Mouse (Mus musculus): ENCODE data around the gene Mboat1. TPM values are rescaled to one million over a fixed set of nuclear protein-coding genes. Genes with fewer than 3 reads are reported as not detected.

The Mboat1 gene
- 2.7 and 3.3 TPM in 2 replicates for polyA plus RNA-seq (2015; fragmentation: Nextera tagmentation; extraction: Ambion mirVana)

DNA sequence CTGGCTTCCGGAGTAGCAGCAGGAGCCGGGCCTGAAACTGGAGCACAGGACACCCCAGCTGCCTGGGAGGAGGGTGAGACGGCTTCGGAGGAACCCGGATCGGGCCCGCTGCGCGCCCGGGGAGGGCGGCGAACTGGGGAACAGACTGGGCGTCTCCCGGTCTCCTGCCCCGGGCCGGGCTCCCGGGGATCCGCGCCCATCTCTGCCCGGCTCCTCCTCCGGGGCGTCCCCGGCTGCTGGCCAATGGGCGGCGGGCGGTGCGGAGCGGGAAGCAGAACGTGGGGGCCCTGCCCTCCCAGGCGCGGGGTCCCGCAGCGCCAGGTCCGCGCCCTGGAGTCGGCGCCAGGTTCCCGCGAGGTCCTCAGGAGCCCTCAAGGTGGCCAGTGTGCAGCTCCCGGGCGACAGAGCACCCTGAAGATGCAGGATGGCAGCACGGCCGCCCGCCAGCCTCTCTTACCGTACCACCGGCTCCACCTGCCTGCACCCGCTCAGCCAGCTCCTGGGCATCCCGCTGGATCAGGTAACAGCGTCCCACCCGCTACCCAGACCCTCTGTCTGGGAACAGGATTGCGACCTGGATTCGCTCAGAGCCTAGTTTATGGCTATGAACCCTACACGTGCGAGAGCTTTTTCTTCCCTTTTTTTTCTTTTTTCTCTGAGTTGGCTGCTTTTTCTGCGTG, at the start of gene Mboat1:
Gene Mboat1, plus strand, starts transcription at position 247 of the 680 bp plus-strand sequence.
- under 1% methylated on average over 55 of the region's 55 CpGs for WGBS
- peak; percentile 66; the same call in 1 of the 2 replicates for ATAC-seq (ENCODE audit: extremely low read depth, insufficient number of reproducible peaks, low FRiP score, low TSS enrichment)
- Histone ChIP-seq H3K4me3 (peak within 1 kb of the TSS; percentile 72), H3K4me2 (peak within 1 kb of the TSS; percentile 97), H3K9me3 (no peaks in the 10 kb centered on the region), H3K9ac (peak within 1 kb of the TSS; percentile 87), H3K36me3 (no peaks in the 10 kb centered on the region), H3K27me3 (replicated peaks) (peaks cover 27% of the 10 kb centered on the region), H3K27ac (replicated peaks) (no peak within 1 kb of the TSS), H3K4me1 (peaks cover 9% of the 10 kb centered on the region)

- Histone ChIP-seq H3K9ac (no peak overlapping the region), H3K36me3 (no peaks in the 10 kb centered on the region), H3K4me1 (peaks cover 6% of the 10 kb centered on the region; the same call in 1 of the 2 replicates), H3K27ac (replicated peaks) (no peak overlapping the region), H3K9me3 (no peaks in the 10 kb centered on the region), H3K27me3 (replicated peaks) (no peaks in the 10 kb centered on the region), H3K4me3 (no peak overlapping the region), H3K4me2 (no peak overlapping the region)
- WGBS = 41% methylated on average over 2 of the region's 2 CpGs
- ATAC-seq (ENCODE audit: extremely low read depth, insufficient number of reproducible peaks, low FRiP score, low TSS enrichment) = no peak
Measured at GRCm38 (mm10) chr13:30093086-30093485, 43.2 kb upstream of the Mboat1 start.

- Histone ChIP-seq H3K4me1 (peaks cover 6% of the 10 kb centered on the region; the same call in 1 of the 2 replicates), H3K4me3 (no peak overlapping the region), H3K9ac (no peak overlapping the region), H3K27me3 (replicated peaks) (no peaks in the 10 kb centered on the region), H3K4me2 (no peak overlapping the region), H3K9me3 (no peaks in the 10 kb centered on the region), H3K36me3 (no peaks in the 10 kb centered on the region), H3K27ac (replicated peaks) (no peak overlapping the region)
- no peak for ATAC-seq (ENCODE audit: extremely low read depth, insufficient number of reproducible peaks, low FRiP score, low TSS enrichment)
- WGBS = 51% methylated on average over 4 of the region's 4 CpGs
Measured at GRCm38 (mm10) chr13:30095851-30096250, 40.4 kb upstream of the Mboat1 start.

DNA sequence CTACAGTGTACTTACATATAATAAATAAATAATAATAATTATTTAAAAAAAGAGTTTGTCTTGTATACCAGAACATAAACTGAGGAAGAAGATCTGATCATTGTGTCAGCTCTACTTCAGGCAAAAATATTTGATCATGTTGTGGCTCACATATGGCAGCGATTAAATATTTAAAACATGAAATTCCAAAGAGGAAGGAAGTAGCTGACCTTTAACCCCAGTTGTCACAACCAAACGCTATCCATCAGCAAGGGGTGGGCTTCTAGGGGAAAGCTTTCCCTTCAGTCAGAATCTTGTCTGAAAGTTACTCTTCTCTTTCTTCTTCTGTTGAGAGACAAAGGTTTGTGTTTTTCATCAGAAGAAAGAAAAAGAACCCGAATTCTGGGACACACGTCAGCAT, 39.8 kb upstream of the Mboat1 start:
- 43% methylated on average over 4 of the region's 4 CpGs for WGBS
- ATAC-seq (ENCODE audit: extremely low read depth, insufficient number of reproducible peaks, low FRiP score, low TSS enrichment) = no peak
- peaks cover 6% of the 10 kb centered on the region; the same call in 1 of the 2 replicates for H3K4me1 ChIP-seq

DNA sequence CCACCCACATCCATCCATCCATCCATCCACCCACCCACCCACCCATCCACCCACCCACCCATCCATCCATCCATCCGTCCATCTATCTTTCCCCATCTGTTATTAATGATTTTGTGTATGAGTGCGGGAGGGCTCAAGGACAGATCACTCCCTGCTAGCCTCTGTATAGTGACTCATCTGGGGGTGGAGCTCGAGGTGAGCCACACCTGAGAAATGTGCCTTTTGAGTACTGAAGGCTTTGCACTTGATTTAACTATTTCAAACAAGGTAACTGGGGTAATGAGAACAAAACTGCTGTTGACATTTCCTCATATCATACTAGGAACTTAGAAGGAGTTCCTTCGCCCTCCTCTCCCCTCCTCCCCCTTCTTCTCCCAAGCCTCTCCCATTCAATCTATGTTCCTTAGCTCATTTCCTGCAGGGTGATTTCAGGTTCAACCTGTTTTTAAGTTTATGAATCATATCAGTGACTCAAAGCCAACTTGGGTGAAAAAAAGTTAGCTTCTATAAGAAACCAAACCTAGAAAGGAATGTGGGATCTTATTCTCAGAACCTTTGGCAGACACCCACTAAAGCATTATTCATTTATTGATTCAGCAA, 27.2 kb upstream of the Mboat1 start:
- Histone ChIP-seq H3K27ac (replicated peaks) (no peak overlapping the region), H3K36me3 (no peaks in the 10 kb centered on the region), H3K4me3 (no peak overlapping the region), H3K9me3 (no peaks in the 10 kb centered on the region), H3K4me1 (no peaks in the 10 kb centered on the region), H3K9ac (no peak overlapping the region), H3K4me2 (no peak overlapping the region), H3K27me3 (replicated peaks) (no peaks in the 10 kb centered on the region)
- WGBS = 75% methylated on average over 4 of the region's 4 CpGs
- ATAC-seq (ENCODE audit: extremely low read depth, insufficient number of reproducible peaks, low FRiP score, low TSS enrichment) = no peak

More for the DNA sequence above, 39.8 kb upstream of the Mboat1 start:
- Histone ChIP-seq H3K27ac (replicated peaks) (no peak overlapping the region), H3K36me3 (no peaks in the 10 kb centered on the region), H3K9me3 (no peaks in the 10 kb centered on the region), H3K4me3 (no peak overlapping the region), H3K9ac (no peak overlapping the region), H3K27me3 (replicated peaks) (no peaks in the 10 kb centered on the region), H3K4me2 (no peak overlapping the region)

DNA sequence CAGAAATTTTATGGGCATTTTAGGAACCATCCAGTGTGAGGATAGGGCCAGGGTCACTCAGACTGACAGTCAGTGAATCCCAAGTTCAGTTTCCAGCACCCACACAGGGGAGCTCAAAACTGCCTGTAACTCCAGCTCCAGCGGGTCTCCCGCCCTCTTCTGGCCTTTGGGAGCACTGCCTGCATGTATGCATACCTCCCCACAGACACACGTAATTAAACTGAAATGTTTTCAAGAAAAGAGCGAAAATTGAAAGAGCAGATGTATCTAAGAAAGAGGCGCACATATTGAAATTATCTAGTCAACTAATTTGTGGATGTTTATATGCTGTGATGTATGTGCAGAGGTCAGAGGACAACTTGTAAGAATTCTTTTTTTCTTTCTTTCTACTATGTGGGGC, 20.5 kb upstream of the Mboat1 start:
- Histone ChIP-seq H3K9me3 (peaks cover 3% of the 10 kb centered on the region; the same call in 1 of the 2 replicates), H3K4me2 (no peak overlapping the region), H3K4me1 (no peaks in the 10 kb centered on the region), H3K4me3 (no peak overlapping the region), H3K9ac (no peak overlapping the region), H3K27me3 (replicated peaks) (no peaks in the 10 kb centered on the region), H3K27ac (replicated peaks) (no peak overlapping the region), H3K36me3 (no peaks in the 10 kb centered on the region)
- no peak for ATAC-seq (ENCODE audit: extremely low read depth, insufficient number of reproducible peaks, low FRiP score, low TSS enrichment)
- WGBS = 76% methylated on average over 5 of the region's 5 CpGs

- Histone ChIP-seq H3K9me3 (no peaks in the 10 kb centered on the region), H3K9ac (peak overlapping the region; percentile 87), H3K4me3 (peak overlapping the region; percentile 72), H3K27me3 (replicated peaks) (peaks cover 27% of the 10 kb centered on the region), H3K27ac (replicated peaks) (no peak overlapping the region), H3K4me1 (peaks cover 9% of the 10 kb centered on the region), H3K4me2 (peak overlapping the region; percentile 97), H3K36me3 (no peaks in the 10 kb centered on the region)
- 35% methylated on average over 13 of the region's 13 CpGs for WGBS
- no peak for ATAC-seq (ENCODE audit: extremely low read depth, insufficient number of reproducible peaks, low FRiP score, low TSS enrichment)
Measured at GRCm38 (mm10) chr13:30136923-30137629, 787 bp downstream of the Mboat1 start.

GRCm38 (mm10) chr13:30137951-30138350, 1.7 kb downstream of the Mboat1 start:
- Histone ChIP-seq H3K36me3 (no peaks in the 10 kb centered on the region), H3K4me2 (0 out of 2 replicates have a peak overlapping the region, but pooled peaks have one; percentile 97), H3K27ac (replicated peaks) (no peak overlapping the region), H3K9me3 (no peaks in the 10 kb centered on the region), H3K4me1 (peaks cover 9% of the 10 kb centered on the region), H3K27me3 (replicated peaks) (peaks cover 27% of the 10 kb centered on the region), H3K9ac (no peak overlapping the region), H3K4me3 (no peak overlapping the region)
- ATAC-seq (ENCODE audit: extremely low read depth, insufficient number of reproducible peaks, low FRiP score, low TSS enrichment) = no peak
- 78% methylated on average over 6 of the region's 6 CpGs for WGBS

DNA sequence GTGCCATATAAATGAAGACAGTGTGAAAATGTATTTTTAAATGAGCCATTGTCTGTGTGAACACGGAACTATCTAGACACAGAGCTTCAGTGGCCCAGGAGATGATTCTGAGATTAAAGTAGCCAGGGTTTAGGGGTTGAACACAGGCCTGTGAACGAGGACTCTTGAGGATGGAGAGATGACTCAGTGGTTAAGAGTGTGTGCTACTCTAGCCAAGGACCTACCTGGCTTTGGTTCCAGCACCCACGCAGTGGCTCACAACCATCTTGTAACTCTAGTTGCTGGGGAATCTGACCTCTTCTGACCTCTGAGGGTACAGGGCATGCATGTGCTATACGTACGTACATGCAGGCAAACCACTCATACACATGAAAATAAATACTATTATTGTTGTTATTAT, 3.9 kb downstream of the Mboat1 start:
- no peak overlapping the region for H3K4me2 ChIP-seq
- H3K4me1 ChIP-seq = peaks cover 9% of the 10 kb centered on the region
- H3K27ac ChIP-seq (replicated peaks) = no peak overlapping the region
- 83% methylated on average over 5 of the region's 5 CpGs for WGBS
- no peaks in the 10 kb centered on the region for H3K9me3 ChIP-seq
- no peak overlapping the region for H3K4me3 ChIP-seq
- ATAC-seq (ENCODE audit: extremely low read depth, insufficient number of reproducible peaks, low FRiP score, low TSS enrichment) = no peak
- H3K9ac ChIP-seq = no peak overlapping the region
- peaks cover 18% of the 10 kb centered on the region; the same call in 1 of the 2 replicates for H3K27me3 ChIP-seq (replicated peaks)
- no peaks in the 10 kb centered on the region for H3K36me3 ChIP-seq

- Histone ChIP-seq H3K9ac (no peak overlapping the region), H3K9me3 (no peaks in the 10 kb centered on the region), H3K27ac (replicated peaks) (no peak overlapping the region), H3K36me3 (no peaks in the 10 kb centered on the region), H3K4me2 (no peak overlapping the region), H3K4me3 (no peak overlapping the region), H3K27me3 (replicated peaks) (peaks cover 18% of the 10 kb centered on the region; the same call in 1 of the 2 replicates), H3K4me1 (peaks cover 9% of the 10 kb centered on the region)
- no peak for ATAC-seq (ENCODE audit: extremely low read depth, insufficient number of reproducible peaks, low FRiP score, low TSS enrichment)
- WGBS = 85% methylated on average over 12 of the region's 12 CpGs
Measured at GRCm38 (mm10) chr13:30140646-30141045, 4.4 kb downstream of the Mboat1 start.

DNA sequence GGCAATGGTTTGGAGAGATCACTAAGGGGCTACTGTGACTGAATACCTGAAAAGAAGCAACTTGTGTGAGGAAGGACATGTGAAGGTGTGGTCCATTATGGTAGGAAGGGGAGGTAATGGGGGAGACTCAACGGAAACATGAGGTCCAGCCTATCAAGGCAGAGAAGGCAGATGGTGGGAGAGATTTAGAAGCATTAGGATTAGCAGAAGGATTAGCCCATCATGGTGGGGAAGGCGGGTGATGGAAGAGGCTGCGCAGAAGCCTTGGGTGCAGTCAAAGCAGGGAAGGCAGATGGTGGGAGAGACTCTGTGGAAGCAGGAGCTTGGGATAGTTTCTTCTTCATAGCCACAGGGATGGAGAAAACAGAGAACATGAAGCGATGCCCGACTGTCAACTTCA, 5.7 kb downstream of the Mboat1 start:
- H3K36me3 ChIP-seq = no peaks in the 10 kb centered on the region
- peaks cover 4% of the 10 kb centered on the region; the same call in 1 of the 2 replicates for H3K4me1 ChIP-seq
- no peak overlapping the region for H3K4me3 ChIP-seq
- H3K4me2 ChIP-seq = no peak overlapping the region
- 83% methylated on average over 5 of the region's 5 CpGs for WGBS
- peaks cover 15% of the 10 kb centered on the region; the same call in 1 of the 2 replicates for H3K27me3 ChIP-seq (replicated peaks)
- ATAC-seq (ENCODE audit: extremely low read depth, insufficient number of reproducible peaks, low FRiP score, low TSS enrichment) = no peak
- no peak overlapping the region for H3K27ac ChIP-seq (replicated peaks)
- no peak overlapping the region for H3K9ac ChIP-seq
- H3K9me3 ChIP-seq = no peaks in the 10 kb centered on the region
